Mouse (Mus musculus): ENCODE data around the gene AI854703. TPM values are rescaled to one million over a fixed set of nuclear protein-coding genes. Genes with fewer than 3 reads are reported as not detected.

Gene AI854703
- total RNA-seq, 2 experiments from 2014 or later: 0.50 to 0.89 TPM

DNA sequence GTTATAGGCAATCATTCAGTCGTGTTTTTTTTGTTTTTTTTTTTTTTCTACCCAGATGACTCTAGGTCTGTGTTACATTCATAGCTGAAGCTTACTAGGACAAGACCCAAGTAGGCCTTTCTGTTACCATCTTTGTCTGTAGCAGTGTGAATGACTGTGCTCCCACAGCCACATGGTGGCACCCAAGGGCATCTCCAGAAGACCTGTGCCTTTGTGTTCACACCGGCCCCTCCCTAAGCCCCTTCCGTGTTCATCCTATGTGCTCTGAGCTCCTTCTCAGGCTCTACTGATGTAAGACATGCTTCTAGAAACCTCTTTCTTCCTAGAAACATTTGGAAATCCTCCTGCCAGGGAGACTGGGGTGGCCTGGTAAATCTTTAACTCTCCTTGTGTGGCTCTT is 20.4 kb downstream of the AI854703 start, which contains the start of gene Gimap8:
Gene Gimap8, plus strand, starts transcription at position 240 of the 400 bp plus-strand sequence.
- intact Hi-C loops (cut with DNase I): loop anchor here (1.0 to 5.0 kb wide), 5 partner anchors 35 to 310 kb away; partner anchors contain the start of genes Gimap4 and Gimap5
- peak; percentile 65 to 71 for DNase-seq

DNA sequence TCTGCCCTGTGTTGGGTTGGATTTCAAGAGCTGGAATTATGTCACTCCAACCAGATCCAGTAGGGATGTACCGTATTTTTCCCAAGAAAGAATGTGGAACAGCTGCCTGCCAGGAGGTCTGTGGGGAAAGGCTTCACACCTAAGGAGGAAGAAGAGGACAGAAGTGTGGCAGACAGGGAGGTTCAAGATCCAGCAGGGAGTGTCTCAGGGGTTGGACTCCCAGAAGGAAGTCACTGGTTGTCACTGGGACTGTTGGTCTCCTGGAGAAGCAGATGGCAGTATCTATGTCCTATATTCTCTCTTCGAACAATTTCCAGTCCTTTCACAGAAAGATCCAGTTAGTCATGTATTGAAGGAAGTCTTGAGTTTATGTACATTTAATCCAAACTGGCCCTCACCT is 21.0 kb downstream of the AI854703 start:
- intact Hi-C loops (cut with DNase I): loop anchor here (1.0 to 5.0 kb wide), 5 partner anchors 35 to 310 kb away; partner anchors contain the start of genes Gimap4 and Gimap5
- no peak for DNase-seq

DNA sequence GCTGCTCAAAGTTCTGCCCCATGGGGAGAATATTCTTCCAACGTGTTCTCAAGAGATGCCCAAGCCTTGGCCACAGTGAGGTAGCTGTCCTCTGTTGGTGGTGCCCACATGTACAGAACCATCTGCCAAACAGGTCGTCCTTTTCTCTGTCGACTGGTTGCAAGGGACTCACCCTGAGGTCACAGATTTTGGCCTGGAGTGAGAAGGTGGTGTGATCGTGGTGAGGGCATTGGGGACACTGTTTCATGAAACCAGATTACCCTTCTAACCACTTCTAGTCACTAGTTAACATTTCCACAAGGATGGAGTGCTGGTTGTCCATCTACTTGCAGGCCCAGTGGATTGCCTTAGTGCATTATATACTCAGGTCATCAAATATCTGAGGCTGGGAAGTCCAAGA is 22.2 kb downstream of the AI854703 start:
- intact Hi-C loops (cut with DNase I): loop anchor here (5.0 kb wide), 3 partner anchors 34 to 309 kb away; partner anchors contain the start of gene Gimap4
- DNase-seq: no peak

DNA sequence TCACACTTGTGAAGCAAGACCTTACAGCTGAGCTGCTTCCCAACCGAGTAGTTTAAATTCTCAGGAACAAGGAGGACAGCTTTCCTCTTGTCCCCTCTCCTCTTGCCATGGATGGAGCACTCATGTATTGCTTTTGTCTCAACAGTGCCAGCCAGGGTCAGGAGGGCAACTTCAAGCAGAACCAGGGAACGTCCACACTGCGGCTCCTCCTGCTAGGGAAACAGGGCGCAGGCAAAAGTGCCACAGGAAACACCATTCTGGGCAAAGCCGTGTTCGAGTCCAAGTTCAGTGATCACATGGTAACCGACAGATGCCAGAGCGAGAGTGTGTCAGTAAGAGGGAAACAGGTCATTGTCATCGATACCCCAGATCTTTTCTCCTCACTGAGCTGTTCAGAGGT is 23.5 kb downstream of the AI854703 start:
- intact Hi-C loops (cut with DNase I): no loop called here
- DNase-seq: no peak

DNA sequence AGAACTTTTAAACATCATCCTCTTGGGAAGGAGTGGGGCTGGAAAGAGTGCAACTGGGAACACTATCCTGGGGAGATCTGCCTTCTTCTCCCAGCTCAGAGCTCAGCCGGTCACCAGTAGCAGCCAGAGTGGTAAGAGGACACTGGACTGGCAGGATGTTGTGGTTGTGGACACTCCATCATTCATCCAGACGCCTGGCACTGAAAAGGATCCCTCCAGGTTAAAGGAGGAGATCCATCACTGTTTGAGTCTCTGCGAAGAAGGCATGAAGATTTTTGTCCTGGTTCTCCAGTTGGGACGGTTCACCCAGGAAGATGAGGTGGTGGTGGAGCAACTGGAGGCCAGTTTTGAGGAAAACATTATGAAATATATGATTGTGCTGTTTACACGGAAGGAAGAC is 32.2 kb downstream of the AI854703 start:
- no peak for DNase-seq
- intact Hi-C loops (cut with DNase I): loop anchor here (1.0 kb wide), 1 partner anchor 32 kb away; no protein-coding TSS in a partner anchor

DNA sequence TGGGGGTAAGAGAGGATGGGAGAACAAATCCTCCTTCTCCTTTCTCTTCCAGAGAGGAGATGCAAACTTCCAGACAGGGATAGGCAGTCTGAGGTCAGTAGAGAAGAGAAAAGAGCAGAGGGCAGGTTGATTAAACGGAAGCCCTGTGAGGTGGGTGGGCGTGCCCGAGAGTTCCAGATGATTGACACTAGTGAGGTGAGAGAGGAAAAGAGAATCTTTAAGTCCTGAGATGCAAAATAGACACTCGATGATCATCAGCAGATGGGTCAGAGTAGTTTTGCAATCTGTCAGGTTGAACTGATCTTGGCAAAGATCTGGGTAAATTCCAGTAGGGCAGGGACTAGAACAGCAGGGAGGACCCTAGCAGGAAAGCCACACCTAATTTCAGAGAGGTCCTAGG is 38.2 kb downstream of the AI854703 start:
- no peak for DNase-seq
- intact Hi-C loops (cut with DNase I): no loop called here

- DNase-seq: no peak
- intact Hi-C loops (cut with DNase I): no loop called here
Measured at GRCm38 (mm10) chr6:48665471-48665870, 38.9 kb downstream of the AI854703 start.

GRCm38 (mm10) chr6:48666159-48666586 is 39.6 kb downstream of the AI854703 start:
- DNase-seq: no peak
- intact Hi-C loops (cut with DNase I): no loop called here

DNA sequence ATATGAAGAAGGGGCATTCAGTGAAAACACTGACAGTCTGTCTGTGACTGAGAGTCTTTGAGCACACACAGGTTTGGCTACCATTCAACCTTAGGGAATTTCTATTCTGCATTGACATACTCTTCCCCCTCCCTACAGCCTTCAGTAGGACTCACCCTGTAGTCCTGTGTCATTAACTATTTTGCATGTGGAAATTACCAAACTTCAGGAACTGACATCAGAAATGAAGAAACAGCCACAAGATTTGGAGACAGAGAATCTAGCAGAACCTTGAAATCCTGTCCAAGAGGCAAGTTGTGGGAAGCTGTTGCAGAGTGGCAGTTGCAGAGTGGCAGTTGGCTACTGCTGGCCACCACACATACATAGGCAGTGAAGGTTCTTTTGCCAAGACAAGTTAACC is 41.5 kb downstream of the AI854703 start:
- no peak for DNase-seq
- intact Hi-C loops (cut with DNase I): no loop called here

DNA sequence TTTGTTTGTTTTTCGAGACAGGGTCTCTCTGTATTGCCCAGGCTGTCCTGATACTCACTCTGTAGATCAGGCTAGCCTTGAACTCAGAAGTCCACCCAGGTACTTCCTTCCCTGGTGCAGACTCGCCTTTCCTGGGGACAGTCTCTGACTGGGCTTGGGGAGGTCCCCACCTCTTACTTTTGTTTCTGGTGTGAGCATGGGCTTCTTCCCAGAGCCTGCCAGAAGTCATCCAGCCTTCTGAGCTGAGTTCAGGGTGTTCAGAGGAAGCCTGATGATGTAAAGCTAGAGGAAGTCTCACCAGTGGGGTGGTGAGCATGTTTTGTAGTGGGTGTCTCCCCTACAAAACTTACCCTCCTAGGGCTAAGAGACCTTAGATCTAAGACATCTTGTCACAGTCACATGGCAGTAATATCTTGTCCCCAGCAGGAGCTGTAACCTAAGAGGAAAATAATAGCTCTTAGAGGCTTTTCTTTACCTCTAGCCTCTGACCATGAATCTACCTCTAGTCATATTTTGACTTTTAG is 42.9 kb downstream of the AI854703 start:
- intact Hi-C loops (cut with DNase I): no loop called here
- no peak for DNase-seq

GRCm38 (mm10) chr6:48674291-48675058 is 47.9 kb downstream of the AI854703 start:
- no peak for DNase-seq
- intact Hi-C loops (cut with DNase I): no loop called here

- intact Hi-C loops (cut with DNase I): no loop called here
- no peak for DNase-seq
Measured at GRCm38 (mm10) chr6:48675400-48675930, 48.9 kb downstream of the AI854703 start.

DNA sequence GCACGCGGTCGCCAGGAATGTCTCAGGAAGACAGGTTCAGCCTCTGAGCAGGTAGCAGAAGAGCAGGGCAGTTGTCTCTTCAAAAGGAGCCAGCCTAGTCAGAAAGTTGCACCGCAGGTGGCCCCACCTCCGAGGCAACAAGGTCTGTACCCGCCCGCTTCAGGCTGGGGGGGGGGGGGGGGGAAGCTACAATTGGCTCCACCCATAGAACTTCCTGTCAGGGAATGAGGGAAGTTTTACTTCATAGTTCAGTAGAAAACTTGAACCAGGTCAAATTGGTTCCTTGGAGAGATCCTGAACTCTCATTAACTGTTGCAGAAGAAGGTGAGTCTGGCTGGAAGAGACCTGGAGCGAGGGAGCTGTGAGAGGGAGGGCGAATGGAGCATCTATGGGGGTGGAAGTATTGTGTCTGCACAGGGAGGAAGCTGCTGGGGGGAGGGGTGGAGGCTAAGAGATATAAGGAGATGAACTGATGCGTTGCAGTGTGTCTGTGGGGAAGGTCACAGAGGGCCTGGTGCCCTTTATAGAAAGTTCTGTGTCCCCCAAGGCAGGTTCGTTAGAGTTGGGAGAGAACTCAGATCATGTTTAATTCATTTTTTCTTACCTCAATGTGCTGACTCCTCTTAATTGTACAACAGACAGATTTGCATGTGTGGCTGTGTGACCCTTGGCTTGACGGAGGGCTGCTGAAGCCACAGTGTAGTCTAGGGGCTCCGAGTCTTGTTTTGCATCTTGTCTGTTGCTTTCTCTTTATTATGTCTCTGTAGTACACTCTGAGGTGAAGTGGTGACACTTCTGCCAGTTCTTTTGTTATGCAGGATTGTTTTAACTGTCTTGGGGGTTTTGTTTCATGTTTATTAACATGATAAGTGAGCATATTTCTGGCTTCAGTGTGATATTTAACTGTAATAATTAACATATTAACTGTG is 49.6 kb downstream of the AI854703 start, which contains the start of gene Gimap9:
Gene Gimap9, plus strand, starts transcription at position 199 of the 929 bp plus-strand sequence.
- DNase-seq: peak in 1 of 2 experiments; percentile 49
- intact Hi-C loops (cut with DNase I): no loop called here

DNA sequence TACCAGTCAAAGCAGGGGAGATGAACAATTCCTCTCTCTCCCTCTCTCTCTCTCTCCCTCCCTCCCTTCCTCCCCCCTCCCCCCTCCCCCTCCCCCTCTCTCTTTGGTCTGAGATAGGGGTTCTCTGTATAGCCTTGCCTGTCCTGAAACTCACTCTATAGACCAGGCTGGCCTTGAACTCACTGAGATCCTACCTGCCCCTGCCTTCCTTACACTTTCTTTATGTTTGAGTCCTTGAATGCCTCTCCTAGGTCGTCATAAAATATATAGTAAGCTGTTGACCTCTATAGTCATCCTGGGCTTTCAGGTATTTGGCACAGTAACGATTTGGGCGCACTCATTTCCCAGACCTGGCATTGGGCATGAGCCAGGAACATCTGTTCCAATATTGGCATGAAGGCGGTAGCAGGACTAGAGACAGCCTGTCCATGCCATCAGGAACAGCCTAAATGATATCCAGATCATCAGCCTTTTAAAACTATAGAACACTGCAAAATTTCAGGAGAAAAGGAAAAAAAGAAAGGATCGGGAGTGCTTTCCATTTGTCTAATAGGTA is 50.4 kb downstream of the AI854703 start:
- DNase-seq: no peak
- intact Hi-C loops (cut with DNase I): no loop called here

GRCm38 (mm10) chr6:48677492-48678345 is 51.2 kb downstream of the AI854703 start:
- intact Hi-C loops (cut with DNase I): no loop called here
- no peak for DNase-seq

DNA sequence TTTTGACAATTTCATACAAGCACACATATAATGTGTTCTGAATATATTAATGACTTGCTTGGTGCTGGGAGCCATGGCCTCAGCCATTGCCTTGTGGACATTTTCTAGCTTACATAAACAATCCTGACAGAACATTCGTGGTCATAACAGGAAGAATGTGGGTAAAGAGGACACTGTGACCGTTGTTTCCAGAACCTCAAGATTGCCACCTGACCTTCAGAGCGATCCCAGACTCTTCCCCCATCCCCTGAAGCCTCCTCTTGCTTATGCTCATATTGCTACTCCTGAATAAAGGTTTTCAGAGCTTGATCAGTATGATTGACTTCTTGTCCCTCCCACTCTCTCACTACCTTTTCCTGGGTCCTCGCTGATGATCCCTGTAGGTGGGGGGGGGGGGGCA is 51.8 kb downstream of the AI854703 start:
- no peak for DNase-seq
- intact Hi-C loops (cut with DNase I): no loop called here

GRCm38 (mm10) chr6:48679701-48680100 is 53.1 kb downstream of the AI854703 start:
- DNase-seq: no peak
- intact Hi-C loops (cut with DNase I): loop anchor here (5.0 kb wide), 1 partner anchor 32 kb away; the partner anchor contains the start of gene Gimap8

GRCm38 (mm10) chr6:48680421-48680820 is 53.9 kb downstream of the AI854703 start:
- no peak for DNase-seq
- intact Hi-C loops (cut with DNase I): loop anchor here (5.0 kb wide), 1 partner anchor 33 kb away; the partner anchor contains the start of gene Gimap8

- no peak for DNase-seq
- intact Hi-C loops (cut with DNase I): loop anchor here (5.0 kb wide), 1 partner anchor 34 kb away; the partner anchor contains the start of gene Gimap8
Measured at GRCm38 (mm10) chr6:48681472-48682090, 55.0 kb downstream of the AI854703 start.
